In the genomic region with DNA sequence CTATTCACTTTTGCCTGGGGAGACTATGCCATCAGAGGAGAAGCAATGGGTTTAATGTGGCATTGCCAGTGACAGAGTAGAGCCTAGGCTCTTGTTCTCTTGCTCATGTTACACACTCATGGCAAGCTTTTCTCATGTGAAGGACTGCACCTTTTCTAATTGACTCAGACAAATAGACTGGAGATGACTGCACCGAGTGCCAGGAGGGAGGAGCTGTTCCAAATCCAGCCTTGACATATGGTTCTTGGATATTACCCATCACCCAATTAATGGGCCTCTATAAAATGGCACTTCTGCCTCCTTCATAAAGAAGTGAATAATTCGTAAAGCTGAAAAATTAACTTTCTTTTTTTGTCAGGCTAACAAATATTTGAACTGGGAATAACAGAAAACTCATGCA, we compare ENCODE assay signal across 14 mouse cellular contexts.
"Had no signal": no experiment of that assay in that cellular context is flagged by ENCODE, and none has a peak within 500 bp of the region (broad histone marks: within the 10 kb centered on the region; RNA-seq: fewer than 3 reads in every experiment).

No protein-coding gene starts in this region.

- H3K4me3 ChIP-seq: layer of hippocampus, adult 2 months; limb, embryonic 13.5 days; midbrain, embryonic 13.5 days; neural tube, embryonic 12.5 days; stomach, embryonic 15.5 days had no signal

- H3K4me1 ChIP-seq: limb, embryonic 13.5 days; neural tube, embryonic 12.5 days; stomach, embryonic 15.5 days had no signal

- H3K27me3 ChIP-seq: limb, embryonic 13.5 days; midbrain, embryonic 13.5 days; neural tube, embryonic 12.5 days; stomach, embryonic 15.5 days had no signal

- ATAC-seq: midbrain, embryonic 13.5 days had no signal

- DNase-seq: kidney, adult 8-10 months; kidney, postnatal 4 days; left cerebral cortex, postnatal 4 days; lung, adult 18-20 months; lung, postnatal 36 days; right cerebral cortex, postnatal 14 days; thymus, adult 2 months; thymus, postnatal 25 days had no signal

- H3K9ac ChIP-seq: limb, embryonic 13.5 days; liver, embryonic 14.5 days; midbrain, embryonic 13.5 days; neural tube, embryonic 12.5 days; stomach, embryonic 15.5 days had no signal

- H3K4me2 ChIP-seq: limb, embryonic 13.5 days; midbrain, embryonic 13.5 days; neural tube, embryonic 12.5 days; stomach, embryonic 15.5 days had no signal

- H3K9me3 ChIP-seq: limb, embryonic 13.5 days; midbrain, embryonic 13.5 days; stomach, embryonic 15.5 days had no signal

- H3K36me3 ChIP-seq: limb, embryonic 13.5 days; midbrain, embryonic 13.5 days; neural tube, embryonic 12.5 days; stomach, embryonic 15.5 days had no signal

- H3K27ac ChIP-seq: layer of hippocampus, adult 2 months; limb, embryonic 13.5 days; liver, embryonic 14.5 days; midbrain, embryonic 13.5 days; neural tube, embryonic 12.5 days; stomach, embryonic 15.5 days had no signal
